Mouse (Mus musculus): ENCODE measurements around the gene Slfn8. TPM values are rescaled to one million over a fixed set of nuclear protein-coding genes. Genes with fewer than 3 reads are reported as not detected.

The Slfn8 gene
- total RNA-seq, 1 experiment from 2014 or later: 136 TPM

GRCm38 (mm10) chr11:82952612-82953542, 67.7 kb downstream of the Slfn8 start:
- peak; percentile 89 for ATAC-seq (ENCODE audit: extremely low read depth, insufficient number of reproducible peaks, low FRiP score, poor library complexity, severe bottlenecking)

Other genes starting within 250 kb of the Slfn8 start
- gene Lig3, start 239.7 kb downstream of the Slfn8 start, total RNA-seq (2017): 21.4 and 34.8 TPM in 2 replicates
- 20.1 and 21.5 TPM in 2 replicates for gene Rffl, start 149.6 kb downstream of the Slfn8 start, total RNA-seq (2017)
- 20.1 and 22.5 TPM in 2 replicates for gene Rad51d, start 130.2 kb downstream of the Slfn8 start, total RNA-seq (2017)
- gene Fndc8, start 128.7 kb downstream of the Slfn8 start, total RNA-seq (2017): not detected in 2 replicates
- gene Nle1, start 112.4 kb downstream of the Slfn8 start, total RNA-seq (2017): 5.6 and 10.7 TPM in 2 replicates
- gene Unc45b, start 110.3 kb downstream of the Slfn8 start, total RNA-seq (2017): not detected in 2 replicates
- 117 and 124 TPM in 2 replicates for gene Slfn5, start 69.5 kb downstream of the Slfn8 start, total RNA-seq (2017)
- 5.5 and 8.0 TPM in 2 replicates for gene Slfn9, start 29.0 kb downstream of the Slfn8 start, total RNA-seq (2017)
- gene Slfn2, start 44.3 kb upstream of the Slfn8 start, total RNA-seq (2017): 1,322 and 1,334 TPM in 2 replicates
- 691 and 728 TPM in 2 replicates for gene Slfn1, start 96.0 kb upstream of the Slfn8 start, total RNA-seq (2017)
- 903 and 944 TPM in 2 replicates for gene Slfn4, start 154.4 kb upstream of the Slfn8 start, total RNA-seq (2017)
- gene Slfn3, start 170.5 kb upstream of the Slfn8 start, total RNA-seq (2017): 5.3 and 6.6 TPM in 2 replicates

Measured in neutrophil, adult 5-6 weeks (primary cell).